Mouse (Mus musculus) urinary bladder, postnatal 25 days (tissue): Measurements from ENCODE around the gene Gm20489.
A peak's percentile ranks its signal among the peaks of the same experiment; 100 is the strongest.

Source experiments
- DNase-seq: peaks from one replicate; pipeline ENCODE4 v3.0.0; 2022; ENCODE audit warnings: low spot score

The Gm20489 gene

GRCm38 (mm10) chrX:101260441-101261325 lies 8.1 kb downstream of the Gm20489 start:
- no peak for DNase-seq

GRCm38 (mm10) chrX:101256603-101257002 lies 12.2 kb downstream of the Gm20489 start:
- no peak for DNase-seq

- no peak for DNase-seq
Observed at GRCm38 (mm10) chrX:101254740-101255139, 14.1 kb downstream of the Gm20489 start.

GRCm38 (mm10) chrX:101253952-101254729 lies 14.7 kb downstream of the Gm20489 start, which contains the start of gene Foxo4:
Foxo4 (plus strand) TSS chrX:101254528.
- peak; percentile 68 for DNase-seq

GRCm38 (mm10) chrX:101245011-101245410 lies 23.8 kb downstream of the Gm20489 start:
- no peak for DNase-seq

- DNase-seq, result no peak
Observed at GRCm38 (mm10) chrX:101222796-101223162, 46.0 kb downstream of the Gm20489 start.

GRCm38 (mm10) chrX:101221834-101222795 lies 46.7 kb downstream of the Gm20489 start, which contains the start of gene Snx12:
Snx12 (minus strand) TSS chrX:101222563.
- peak; percentile 69 for DNase-seq
